Mouse (Mus musculus) lung, embryonic 15.5 days (tissue): ENCODE measurements around the gene Cwc25. TPM values are rescaled to one million over a fixed set of nuclear protein-coding genes. Genes with fewer than 3 reads are reported as not detected.

Source experiments
- microRNA-seq: library from miRNA; unstranded; fragments of <30 nt; microRNA quantifications from one replicate; pipeline ENCODE4, GENCODE M21; 2016
- polyA plus RNA-seq: library from polyadenylated mRNA; unstranded; fragments of >200 nt; fragmentation: Nextera tagmentation; extraction: Ambion mirVana; gene quantifications from 2 replicates; pipeline ENCODE4 v1.2.1, GENCODE M21; 2015

Cwc25 gene
- polyA plus RNA-seq, 1 experiment from 2014 or later: 18.5 TPM

Small RNA genes lying within 50 kb of the gene (microRNA-seq; reads per million reads assigned to microRNA genes)
- not detected for gene Mir8102

Other genes starting within 250 kb of the Cwc25 start
- gene Srcin1, start 190.4 kb downstream of the Cwc25 start, polyA plus RNA-seq: 0.53 and 0.87 TPM in 2 replicates
- gene Epop, start 136.9 kb downstream of the Cwc25 start, polyA plus RNA-seq: 4.3 and 4.4 TPM in 2 replicates
- gene Mllt6, start 103.1 kb downstream of the Cwc25 start, polyA plus RNA-seq: 3.2 and 3.3 TPM in 2 replicates
- 44.1 and 45.5 TPM in 2 replicates for gene Cisd3, start 80.7 kb downstream of the Cwc25 start, polyA plus RNA-seq
- 12.1 and 13.2 TPM in 2 replicates for gene Pcgf2, start 66.1 kb downstream of the Cwc25 start, polyA plus RNA-seq
- 465 and 505 TPM in 2 replicates for gene Psmb3, start 63.2 kb downstream of the Cwc25 start, polyA plus RNA-seq
- 1.6 and 1.8 TPM in 2 replicates for gene Pip4k2b, start 21.9 kb downstream of the Cwc25 start, polyA plus RNA-seq
- gene 1700001P01Rik, start 9.4 kb upstream of the Cwc25 start, polyA plus RNA-seq: 0.85 TPM in 1 of 2 replicates, not detected in the other
- gene Rpl23, start 15.9 kb upstream of the Cwc25 start, polyA plus RNA-seq: 457 and 490 TPM in 2 replicates
- 153 and 160 TPM in 2 replicates for gene Lasp1, start 32.4 kb upstream of the Cwc25 start, polyA plus RNA-seq
- 4.2 and 4.4 TPM in 2 replicates for gene B230217C12Rik, start 74.2 kb upstream of the Cwc25 start, polyA plus RNA-seq
- gene Fbxo47, start 117.6 kb upstream of the Cwc25 start, polyA plus RNA-seq: 0.42 and 0.64 TPM in 2 replicates
- gene Plxdc1, start 219.9 kb upstream of the Cwc25 start, polyA plus RNA-seq: 0.89 and 1.3 TPM in 2 replicates
- gene Arl5c, start 229.6 kb upstream of the Cwc25 start, polyA plus RNA-seq: 6.8 and 9.0 TPM in 2 replicates